Mouse (Mus musculus) cerebellum, postnatal 25 days (tissue): ENCODE data around the gene Tax1bp1.
A peak's percentile ranks its signal among the peaks of the same experiment; 100 is the strongest.

Experiments used
- DNase-seq, 2 experiments: peaks; one replicate each; pipeline ENCODE4 v3.0.0; 2021; ENCODE audit warnings: mixed read lengths in 2 of 2

Tax1bp1 gene

DNA sequence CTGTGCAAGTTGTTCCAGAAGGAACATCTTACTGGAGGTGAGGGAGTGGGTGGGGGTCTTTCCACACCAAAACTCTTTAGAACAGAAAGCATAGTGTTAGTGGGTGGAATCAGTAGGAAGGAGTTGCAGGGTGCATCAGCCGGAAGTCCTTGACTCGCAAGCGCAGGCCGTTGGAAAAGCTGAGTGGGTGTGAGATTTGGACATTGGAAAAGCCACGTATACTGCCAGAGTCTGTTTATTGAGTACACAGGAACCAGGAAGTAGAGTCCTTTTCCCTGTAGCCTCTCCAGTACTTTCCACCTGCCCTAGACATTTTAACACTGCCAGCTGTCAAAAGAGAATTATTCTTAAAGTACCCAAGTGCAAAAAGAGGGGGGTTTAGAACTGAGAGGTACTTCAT is 5.7 kb upstream of the Tax1bp1 start:
- no peak for DNase-seq

DNA sequence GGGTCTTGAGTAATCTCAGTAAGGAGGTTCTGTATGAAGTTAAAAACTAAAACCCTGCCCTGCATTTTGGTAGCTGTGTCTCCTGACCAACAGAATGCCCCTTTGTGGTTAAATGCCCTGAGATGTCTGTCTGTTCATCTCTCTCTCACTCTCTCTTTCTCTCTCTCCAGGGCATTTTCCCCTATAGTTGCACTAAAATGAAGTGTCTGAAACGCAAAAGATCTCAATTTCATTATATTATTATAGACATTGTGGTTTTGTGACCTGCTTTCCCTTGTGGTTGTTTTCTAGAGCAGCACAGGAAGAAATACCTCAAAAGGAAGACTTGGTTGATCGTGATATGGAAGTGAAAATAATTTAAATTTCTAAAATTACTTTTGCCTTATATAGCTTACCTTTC is 966 bp upstream of the Tax1bp1 start:
- DNase-seq: no peak

DNA sequence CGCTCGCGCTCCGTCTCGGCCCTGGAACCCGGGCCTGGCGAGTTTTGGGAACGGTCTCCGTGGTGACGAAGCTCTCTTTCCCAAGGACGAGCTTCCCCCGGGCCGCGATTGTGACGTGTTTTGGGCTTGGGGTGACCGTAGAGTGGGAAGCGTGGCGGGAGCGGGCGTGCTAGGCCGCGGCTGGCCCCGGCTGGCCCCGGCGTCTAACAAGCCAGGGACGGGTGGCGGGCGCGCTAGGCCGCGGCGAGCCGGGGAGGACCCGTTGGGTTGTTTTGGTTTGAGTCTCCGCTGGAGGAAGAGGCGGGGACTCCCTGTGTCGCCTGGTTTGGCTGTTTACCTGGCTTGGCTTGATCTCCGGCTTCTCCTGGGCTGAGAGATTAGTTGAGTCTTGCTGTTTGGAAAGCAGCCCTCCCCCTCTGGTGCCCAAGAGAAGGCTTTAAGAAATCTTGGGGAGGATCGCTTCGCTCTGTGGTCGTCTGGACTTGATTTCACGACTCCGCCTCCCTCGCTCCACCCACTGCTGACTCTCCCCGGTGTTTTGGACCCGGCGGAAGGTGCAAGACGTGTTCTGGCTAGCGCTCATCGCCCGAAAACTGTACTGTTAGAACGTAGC is 474 bp downstream of the Tax1bp1 start:
- peak in 1 of 2 experiments; percentile 74 for DNase-seq

DNA sequence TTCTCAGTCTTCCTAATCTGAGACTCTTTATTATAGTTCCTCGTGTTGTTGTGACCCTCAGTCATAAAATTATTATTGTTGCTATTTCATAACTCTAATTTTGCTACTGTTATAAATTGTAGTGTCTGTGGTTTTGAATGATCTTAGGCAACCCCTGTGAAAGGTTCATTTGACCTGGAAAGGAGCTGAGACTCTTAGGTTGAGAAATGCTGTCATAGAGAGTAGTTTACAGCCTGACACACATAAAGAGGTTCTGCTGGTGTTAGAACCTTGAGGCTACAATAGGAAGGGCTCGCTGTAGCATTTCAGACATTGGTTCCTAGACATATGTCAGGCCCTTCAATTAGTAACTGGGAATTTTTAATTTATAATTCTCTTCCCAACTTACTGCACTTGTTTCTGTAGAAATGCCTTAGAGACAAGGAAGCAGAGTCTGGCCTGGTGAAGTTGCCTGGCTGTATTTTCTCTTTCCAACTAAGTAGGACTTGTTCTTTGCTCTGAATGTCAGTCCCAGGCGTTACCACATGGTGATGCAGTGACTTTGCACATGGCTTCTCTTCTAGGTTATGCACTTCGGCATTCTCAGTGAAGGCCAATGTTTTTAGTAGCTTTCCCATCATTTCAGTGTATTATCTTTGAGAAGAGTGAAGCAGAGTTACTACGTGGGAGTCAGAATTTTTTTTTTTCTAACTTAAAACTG is 4.1 kb downstream of the Tax1bp1 start:
- DNase-seq: no peak

DNA sequence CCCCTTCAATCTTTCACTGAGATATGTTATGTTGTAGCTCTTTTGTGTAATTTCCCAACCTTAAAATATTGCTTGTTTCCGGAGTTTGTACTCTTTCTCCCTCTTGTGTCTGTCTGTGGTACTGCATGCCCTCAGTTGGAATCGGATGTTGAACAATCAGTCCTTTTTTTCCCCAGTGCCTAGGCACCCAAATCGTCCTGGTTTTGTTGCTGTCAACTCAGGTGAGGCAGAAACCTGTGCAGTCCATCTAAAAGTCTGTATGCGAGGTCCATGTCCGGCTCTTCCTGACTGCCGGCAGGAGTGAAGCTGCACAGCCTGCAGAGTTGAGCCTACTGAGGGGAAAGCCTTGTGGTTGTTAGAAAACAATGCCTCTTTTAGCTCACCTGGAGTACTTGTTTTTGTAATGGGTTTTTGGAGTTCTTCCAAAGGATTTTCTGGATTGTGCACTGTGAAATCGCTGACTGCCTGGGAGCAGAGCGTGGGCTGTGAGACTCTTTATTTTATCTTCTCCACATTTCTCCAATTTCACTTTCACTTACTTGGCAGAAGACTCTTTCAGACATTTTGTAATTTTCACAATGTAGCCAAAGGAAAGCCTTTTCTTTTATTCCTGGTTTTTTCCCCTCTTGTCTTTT is 11.4 kb downstream of the Tax1bp1 start:
- peak; percentile 41 to 72 for DNase-seq

- DNase-seq: no peak
These were observed 16.8 kb downstream of the Tax1bp1 start for GRCm38 (mm10) chr6:52730338-52730737.

- no peak for DNase-seq
These were observed 21.1 kb downstream of the Tax1bp1 start for GRCm38 (mm10) chr6:52734630-52735029.

GRCm38 (mm10) chr6:52752832-52753231 is 39.3 kb downstream of the Tax1bp1 start:
- DNase-seq: no peak

- DNase-seq: no peak
These were observed 51.7 kb downstream of the Tax1bp1 start for GRCm38 (mm10) chr6:52765206-52765605.

- no peak for DNase-seq
These were observed 57.3 kb downstream of the Tax1bp1 start for GRCm38 (mm10) chr6:52770789-52771188.

GRCm38 (mm10) chr6:52773132-52773531 is 59.6 kb downstream of the Tax1bp1 start:
- DNase-seq: no peak

DNA sequence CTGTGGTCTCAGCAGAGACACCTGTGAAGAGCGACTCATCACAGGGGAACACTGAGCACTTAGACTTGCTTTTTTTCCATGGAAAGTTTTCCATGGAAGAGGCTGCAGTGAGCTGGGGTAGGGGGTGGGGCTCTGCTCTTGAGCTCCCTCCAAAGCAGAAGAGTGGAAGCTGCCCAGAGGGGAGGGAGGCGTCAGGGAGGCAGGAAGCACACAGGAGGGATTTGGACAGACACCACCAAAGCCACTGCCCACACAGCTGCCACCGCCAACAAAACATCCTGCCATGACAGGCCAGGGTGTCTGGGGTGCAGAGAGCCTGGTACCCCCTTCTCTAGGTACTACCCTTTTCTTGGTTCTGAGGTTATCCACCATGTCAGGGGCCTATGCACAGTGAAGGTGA is 61.8 kb downstream of the Tax1bp1 start:
- DNase-seq: no peak

- DNase-seq: no peak
These were observed 62.4 kb downstream of the Tax1bp1 start for GRCm38 (mm10) chr6:52775956-52776355.

DNA sequence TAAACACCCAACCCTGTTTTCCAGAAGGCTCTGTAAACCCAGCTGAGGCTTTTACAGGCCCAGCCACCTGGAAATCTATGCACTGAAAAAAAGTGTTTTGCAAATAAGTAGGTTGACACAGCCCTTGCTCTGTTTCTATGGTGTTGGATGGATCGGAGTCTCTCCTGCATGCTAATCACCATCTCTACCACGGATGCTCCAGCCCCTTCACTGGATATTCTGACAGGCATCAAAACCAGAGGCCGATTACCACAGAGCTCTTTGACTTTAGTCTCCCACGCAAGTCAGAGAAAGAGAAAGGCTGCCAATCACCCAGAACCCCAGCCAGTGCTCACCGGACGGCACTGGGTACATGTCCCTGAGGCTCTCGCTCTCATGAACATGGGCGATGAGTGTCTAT is 63.5 kb downstream of the Tax1bp1 start:
- no peak for DNase-seq

DNA sequence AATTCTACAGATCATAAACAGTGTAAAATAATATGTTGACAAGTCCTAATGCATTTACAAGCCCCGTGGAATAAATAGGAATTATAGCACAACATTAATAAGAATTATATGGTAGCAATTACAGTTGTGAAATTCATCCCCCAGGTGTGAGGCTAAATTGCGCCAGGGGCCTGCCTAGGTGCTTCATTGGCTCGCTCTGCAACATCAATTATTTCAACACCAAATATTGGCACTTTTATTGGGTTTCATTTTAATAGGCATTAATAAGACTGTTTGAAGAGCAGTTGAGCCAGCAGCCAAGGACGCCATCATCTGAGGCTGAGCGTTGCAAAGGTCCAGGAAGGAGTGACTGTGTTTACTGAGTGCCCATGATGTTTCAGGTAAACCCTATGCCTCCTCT is 65.0 kb downstream of the Tax1bp1 start:
- DNase-seq: no peak

GRCm38 (mm10) chr6:52779546-52779945 is 66.0 kb downstream of the Tax1bp1 start:
- no peak for DNase-seq

DNA sequence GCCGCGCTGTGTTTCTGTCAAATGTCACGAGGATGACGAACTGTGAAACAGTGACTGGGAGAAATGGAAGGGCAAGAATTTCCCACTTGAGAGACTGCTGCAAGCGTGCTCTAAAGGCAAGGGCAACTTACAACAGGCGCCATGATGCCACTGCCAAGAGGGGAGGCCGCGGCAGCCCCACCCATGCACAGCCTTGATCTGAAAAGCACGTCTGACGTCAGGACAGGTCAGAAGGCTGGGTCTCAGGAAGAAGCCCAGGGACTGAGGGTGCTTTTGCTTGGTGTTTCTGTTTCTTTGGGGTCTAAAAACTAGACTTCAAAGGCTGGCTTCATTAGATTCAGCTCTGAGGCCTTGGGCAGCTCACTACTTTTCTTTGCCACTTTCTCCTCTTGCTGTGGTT is 76.8 kb downstream of the Tax1bp1 start:
- DNase-seq: no peak

- DNase-seq: no peak
These were observed 77.3 kb downstream of the Tax1bp1 start for GRCm38 (mm10) chr6:52790781-52791180.

DNA sequence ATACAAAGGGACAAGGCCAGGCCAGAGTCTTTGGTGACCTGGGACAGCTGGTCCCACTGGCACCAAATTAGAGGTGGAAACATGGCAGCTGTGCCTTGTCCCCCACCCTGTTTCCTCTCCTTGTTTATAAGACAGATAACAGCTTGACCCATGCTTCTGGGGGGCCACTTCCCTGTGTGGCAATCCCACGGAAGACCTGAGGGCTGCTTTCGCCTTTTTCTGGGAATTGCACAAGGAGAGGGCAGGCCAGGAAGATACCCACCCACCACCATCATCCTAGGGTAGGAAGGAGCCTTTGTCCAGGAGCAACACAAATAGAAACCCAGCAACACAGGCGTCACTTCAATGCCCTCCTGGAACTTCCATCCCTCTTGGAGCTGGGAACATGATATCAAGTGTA is 78.9 kb downstream of the Tax1bp1 start:
- no peak for DNase-seq

- DNase-seq: peak in 1 of 2 experiments; percentile 25
These were observed 81.7 kb downstream of the Tax1bp1 start for GRCm38 (mm10) chr6:52795029-52795841.

- DNase-seq: peak; percentile 25 to 46
These were observed 82.6 kb downstream of the Tax1bp1 start for GRCm38 (mm10) chr6:52796035-52796598.

DNA sequence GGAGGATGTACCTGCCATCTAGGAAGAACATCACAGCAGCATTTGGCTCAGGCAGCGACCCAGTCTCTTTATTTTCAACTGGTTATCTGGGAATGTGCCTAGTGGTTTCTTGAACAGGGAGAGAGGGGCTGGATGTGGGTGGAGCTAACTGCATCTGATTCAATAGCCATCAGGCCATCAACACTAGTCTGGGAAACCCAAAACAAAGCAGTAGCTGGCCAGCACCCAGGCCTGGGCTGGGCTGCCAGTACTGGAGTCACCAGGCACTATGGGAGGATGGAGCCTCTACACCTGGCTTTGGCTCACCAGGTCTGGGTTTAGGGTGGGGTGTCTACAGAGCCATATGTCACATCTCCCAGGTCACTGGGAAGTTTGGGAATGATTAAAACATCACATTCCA is 83.2 kb downstream of the Tax1bp1 start:
- peak; percentile 51 to 73 for DNase-seq

GRCm38 (mm10) chr6:52797252-52797800 is 83.8 kb downstream of the Tax1bp1 start:
- DNase-seq: peak; percentile 43 to 59
